ENCODE assay signal across 8 mouse cellular contexts in genomic region chr5:110840465-110840864, GRCm38 (mm10). TPM values are rescaled to one million over a fixed set of nuclear protein-coding genes. Genes with fewer than 3 reads are reported as not detected.
A peak's percentile ranks its signal among the peaks of the same experiment; 100 is the strongest.
DNase-seq lines count a peak whose midpoint lies in the region; ATAC-seq and TF ChIP-seq lines count a peak whose summit lies in the region.

No protein-coding gene starts in this region.

- H3K4me3 ChIP-seq in left cerebral cortex, adult 2 months: peak overlapping the region; percentile 57
- H3K4me3 ChIP-seq in heart, embryonic 15.5 days: peak overlapping the region; percentile 75

- intact Hi-C loops in left cerebral cortex, adult 2 months (cut with DNase I): no loop called here
- intact Hi-C loops in left cerebral cortex, postnatal 36 days (cut with DNase I): loop anchor here (10.0 kb wide), 1 partner anchor 494 kb away; the partner anchor contains the start of gene Pitpnb

- H3K9ac ChIP-seq in heart, embryonic 15.5 days: peak overlapping the region; percentile 59

- H3K4me1 ChIP-seq in heart, embryonic 15.5 days (replicated peaks): peaks cover 20% of the 10 kb centered on the region

- peak overlapping the region; percentile 88 for H3K4me2 ChIP-seq in heart, embryonic 15.5 days

- H3K27ac ChIP-seq in left cerebral cortex, adult 2 months: no peak overlapping the region
- peak overlapping the region; percentile 81 for H3K27ac ChIP-seq in heart, embryonic 15.5 days

- no peaks in the 10 kb centered on the region for H3K27me3 ChIP-seq in heart, embryonic 15.5 days

- peaks cover 8% of the 10 kb centered on the region; the same call in 1 of the 2 replicates for H3K36me3 ChIP-seq in heart, embryonic 15.5 days

- WGBS in heart, embryonic 15.5 days: 7% methylated on average over 4 of the region's 4 CpGs

- DNase-seq in left cerebral cortex, adult 2 months (ENCODE audit: extremely low spot score in 1 of 2, low spot score in 2 of 2): no peak
- DNase-seq in left cerebral cortex, postnatal 36 days (ENCODE audit: low spot score in 2 of 2): no peak
- peak; percentile 71 for DNase-seq in T-cell, adult 2 months (ENCODE audit: low spot score)
- DNase-seq in embryo, embryonic 10.5 days (ENCODE audit: low spot score): peak; percentile 74
- DNase-seq in kidney, postnatal 36 days: peak; percentile 31 to 77
- peak; percentile 54 for DNase-seq in lung, postnatal 14 days
- DNase-seq in spleen, postnatal 10 days (ENCODE audit: low spot score in 2 of 2): peak; percentile 78 to 86

- peak; percentile 59 for TF ChIP-seq CTCF in left cerebral cortex, adult 2 months (IDR thresholded peaks at IDR 0.05)

- ATAC-seq in heart, embryonic 15.5 days (replicated peaks; ENCODE audit: insufficient number of reproducible peaks, insufficient read depth, low FRiP score, low read depth): no peak

- no peaks in the 10 kb centered on the region for H3K9me3 ChIP-seq in heart, embryonic 15.5 days (replicated peaks)

RNA-seq across cellular contexts. Expression of gene Chek2, which starts 0.7 kb away (rescaled TPM):
- under 1 TPM; 0.59 to 0.91 TPM for total RNA-seq in left cerebral cortex, adult 2 months (2021)
- 1 to 10 TPM in 1 of 2 experiments, under 1 TPM in 1; 0.99 to 1.6 TPM for total RNA-seq in left cerebral cortex, postnatal 36 days (2021)
- polyA plus RNA-seq in heart, embryonic 15.5 days (2015; fragmentation: Nextera tagmentation; extraction: Ambion mirVana): 12.9 and 17.4 TPM in 2 replicates

RNA-seq across cellular contexts. Expression of gene Hscb, which starts 0.9 kb away (rescaled TPM):
- 10 to 100 TPM in 1 of 2 experiments, 1 to 10 TPM in 1; 7.9 to 10.4 TPM for total RNA-seq in left cerebral cortex, adult 2 months (2021)
- 10 to 100 TPM; 11.3 to 13.5 TPM for total RNA-seq in left cerebral cortex, postnatal 36 days (2021)
- 23.1 and 26.7 TPM in 2 replicates for polyA plus RNA-seq in heart, embryonic 15.5 days (2015; fragmentation: Nextera tagmentation; extraction: Ambion mirVana)

RNA-seq across cellular contexts. Expression of gene Ulk1, which starts 30.6 kb away (rescaled TPM):
- total RNA-seq in left cerebral cortex, adult 2 months (2021): 10 to 100 TPM; 75.4 to 80.4 TPM
- total RNA-seq in left cerebral cortex, postnatal 36 days (2021): 10 to 100 TPM; 64.9 to 80.5 TPM
- polyA plus RNA-seq in heart, embryonic 15.5 days (2015; fragmentation: Nextera tagmentation; extraction: Ambion mirVana): 9.2 and 15.9 TPM in 2 replicates

RNA-seq across cellular contexts. Expression of gene Ttc28, which starts 39.1 kb away (rescaled TPM):
- 10 to 100 TPM; 12.0 to 12.8 TPM for total RNA-seq in left cerebral cortex, adult 2 months (2021)
- 10 to 100 TPM in 1 of 2 experiments, 1 to 10 TPM in 1; 9.6 to 11.9 TPM for total RNA-seq in left cerebral cortex, postnatal 36 days (2021)
- 5.8 and 7.1 TPM in 2 replicates for polyA plus RNA-seq in heart, embryonic 15.5 days (2015; fragmentation: Nextera tagmentation; extraction: Ambion mirVana)

Comparison
In these comparisons a context has a peak if more than half of its experiments do, and no peak if none do; other contexts are left out.
1. DNase-seq: peak in T-cell, adult 2 months (single experiment), embryo, embryonic 10.5 days (single experiment), kidney, postnatal 36 days (2 of 2), lung, postnatal 14 days (single experiment) and spleen, postnatal 10 days (2 of 2); none in left cerebral cortex, adult 2 months (0 of 2) and left cerebral cortex, postnatal 36 days (0 of 2).